8 mouse cellular contexts compared by ENCODE assay signal in genomic region chr1:191396897-191397849, GRCm38 (mm10). TPM values are rescaled to one million over a fixed set of nuclear protein-coding genes. Genes with fewer than 3 reads are reported as not detected.
DNase-seq lines count a peak whose midpoint lies in the region; ATAC-seq and TF ChIP-seq lines count a peak whose summit lies in the region.

No protein-coding gene starts in this region.

- under 1% methylated on average over 82 of the region's 82 CpGs for WGBS in cerebellum, adult 2 months
- WGBS in forebrain, postnatal 0 days: under 1% methylated on average over 78 of the region's 82 CpGs
- WGBS in lung, embryonic 15.5 days: under 1% methylated on average over 72 of the region's 82 CpGs

- H3K27me3 ChIP-seq in MEL (ENCODE audit: control insufficient read depth in 1 of 2, insufficient read depth in 2 of 2, low read length in 2 of 2): no peaks in the 10 kb centered on the region
- H3K27me3 ChIP-seq in cerebellum, adult 2 months (ENCODE audit: control insufficient read depth, insufficient read depth, low read length): no peaks in the 10 kb centered on the region
- H3K27me3 ChIP-seq in forebrain, postnatal 0 days (ENCODE audit: insufficient read depth, low read length): no peaks in the 10 kb centered on the region
- no peaks in the 10 kb centered on the region for H3K27me3 ChIP-seq in lung, embryonic 15.5 days

- peaks cover 0 to 14% of the 10 kb centered on the region in 2 experiments; a peak in 2 of 4 replicates for H3K36me3 ChIP-seq in MEL (ENCODE audit: control insufficient read depth in 1 of 2, insufficient read depth in 2 of 2, low read length in 2 of 2)
- no peaks in the 10 kb centered on the region for H3K36me3 ChIP-seq in forebrain, postnatal 0 days (ENCODE audit: insufficient read depth)
- H3K36me3 ChIP-seq in lung, embryonic 15.5 days: no peaks in the 10 kb centered on the region

- H3K4me2 ChIP-seq in forebrain, postnatal 0 days (ENCODE audit: low read depth): peak overlapping the region; percentile 69
- H3K4me2 ChIP-seq in lung, embryonic 15.5 days: peak overlapping the region; percentile 61

- H3K27ac ChIP-seq in MEL (ENCODE audit: control insufficient read depth, low read depth, low read length): peak overlapping the region; percentile 89
- H3K27ac ChIP-seq in cerebellum, adult 2 months (ENCODE audit: insufficient read depth, low read length): peak overlapping the region; percentile 99
- peak overlapping the region; percentile 96 for H3K27ac ChIP-seq in forebrain, postnatal 0 days (ENCODE audit: low read depth, low read length)
- H3K27ac ChIP-seq in lung, embryonic 15.5 days: peak overlapping the region; percentile 99

- H3K79me2 ChIP-seq in MEL (ENCODE audit: control insufficient read depth, insufficient read depth, low read length, poor library complexity): peaks cover 33% of the 10 kb centered on the region

- TF ChIP-seq CTCF in MEL (IDR thresholded peaks at IDR 0.05 in 2 of 3, conservative IDR thresholded peaks at IDR 0.05 in 1 of 3; ENCODE audit: control insufficient read depth in 1 of 3, insufficient read depth in 1 of 3, low read depth in 2 of 3, low read length in 3 of 3, poor library complexity in 1 of 3, severe bottlenecking in 1 of 3): no peak
- TF ChIP-seq CTCF in cerebellum, adult 2 months (IDR thresholded peaks at IDR 0.05; ENCODE audit: borderline replicate concordance, insufficient read depth, low read depth, low read length): no peak
- no peak for TF ChIP-seq CTCF in forebrain, postnatal 0 days (IDR thresholded peaks at IDR 0.05; ENCODE audit: low read depth)

- peaks cover 0 to 6% of the 10 kb centered on the region in 2 experiments; a peak in 2 of 4 replicates for H3K4me1 ChIP-seq in MEL (ENCODE audit: control insufficient read depth in 1 of 2, insufficient read depth in 2 of 2, low read length in 2 of 2)
- H3K4me1 ChIP-seq in cerebellum, adult 2 months (ENCODE audit: control insufficient read depth, insufficient read depth, low read length): no peaks in the 10 kb centered on the region; the same call in 1 of the 2 replicates
- H3K4me1 ChIP-seq in forebrain, postnatal 0 days (ENCODE audit: insufficient read depth): peaks cover 5% of the 10 kb centered on the region; the same call in 1 of the 2 replicates
- peaks cover 19% of the 10 kb centered on the region for H3K4me1 ChIP-seq in lung, embryonic 15.5 days

- H3K9me3 ChIP-seq in MEL (replicated peaks; ENCODE audit: insufficient read depth, low read length): no peaks in the 10 kb centered on the region
- no peaks in the 10 kb centered on the region for H3K9me3 ChIP-seq in forebrain, postnatal 0 days (ENCODE audit: low read length)
- H3K9me3 ChIP-seq in lung, embryonic 15.5 days: no peaks in the 10 kb centered on the region

- peak; percentile 99 for DNase-seq in MEL (ENCODE audit: low read depth, low spot score)
- peak; percentile 99 to 100 for DNase-seq in cerebellum, adult 2 months
- DNase-seq in forebrain, postnatal 0 days: peak; percentile 99
- DNase-seq in heart, postnatal 4 days: peak; percentile 99
- peak; percentile 99 for DNase-seq in layer of hippocampus, adult 8-10 months (ENCODE audit: low spot score in 2 of 2)
- DNase-seq in ovary, adult 18-20 months (ENCODE audit: low spot score): peak; percentile 99
- DNase-seq in thymus, postnatal 0 days (ENCODE audit: low spot score): peak; percentile 100

- no peak for TF ChIP-seq EP300 in MEL (IDR thresholded peaks at IDR 0.05; ENCODE audit: low read depth in 1 of 2, low read length in 2 of 2)

- peak overlapping the region; percentile 99 for H3K9ac ChIP-seq in MEL (ENCODE audit: control insufficient read depth, low read depth, low read length, poor library complexity, severe bottlenecking)
- peak overlapping the region; percentile 65 for H3K9ac ChIP-seq in forebrain, postnatal 0 days
- H3K9ac ChIP-seq in lung, embryonic 15.5 days: peak overlapping the region; percentile 90

- ATAC-seq in forebrain, postnatal 0 days: peak; percentile 97
- peak; percentile 98 for ATAC-seq in lung, embryonic 15.5 days (ENCODE audit: borderline replicate concordance, extremely low read depth, low FRiP score, low TSS enrichment)

- peak; percentile 88 to 95 for TF ChIP-seq POLR2A in MEL (IDR thresholded peaks at IDR 0.05; ENCODE audit: control insufficient read depth in 1 of 2, insufficient read depth in 1 of 2, low read depth in 1 of 2, low read length in 2 of 2, poor library complexity in 1 of 2)
- TF ChIP-seq POLR2A in cerebellum, adult 2 months (IDR thresholded peaks at IDR 0.05; ENCODE audit: borderline replicate concordance, insufficient read depth, low read length): peak; percentile 89

- H3K4me3 ChIP-seq in MEL (ENCODE audit: control insufficient read depth in 1 of 2, insufficient read depth in 1 of 2, low read depth in 2 of 2, low read length in 2 of 2): peak overlapping the region; percentile 82 to 100
- H3K4me3 ChIP-seq in cerebellum, adult 2 months (replicated peaks; ENCODE audit: insufficient read depth, low read depth, low read length): peak overlapping the region; percentile 92
- H3K4me3 ChIP-seq in forebrain, postnatal 0 days (ENCODE audit: low read depth, low read length): peak overlapping the region; percentile 74
- peak overlapping the region; percentile 79 for H3K4me3 ChIP-seq in lung, embryonic 15.5 days

- TF ChIP-seq RAD21 in MEL (IDR thresholded peaks at IDR 0.05; ENCODE audit: low read depth, low read length): no peak

TF ChIP-seq in MEL, 35 proteins besides CTCF, POLR2A, EP300 and RAD21 (continues in another document):
- TF ChIP-seq MYB (IDR thresholded peaks at IDR 0.05; ENCODE audit: low read depth, low read length) (no peak), SMC3 (IDR thresholded peaks at IDR 0.05; ENCODE audit: low read depth, low read length) (no peak), TCF12 (IDR thresholded peaks at IDR 0.05; ENCODE audit: low read depth, low read length) (peak; percentile 54), POLR2AphosphoS2 (IDR thresholded peaks at IDR 0.05; ENCODE audit: low read length) (peak; percentile 95), MAFK (IDR thresholded peaks at IDR 0.05; ENCODE audit: borderline replicate concordance, low read depth, low read length) (no peak), SIN3A (IDR thresholded peaks at IDR 0.05; ENCODE audit: low read length) (peak; percentile 74; the same call in 1 of the 2 replicates), ZKSCAN1 (IDR thresholded peaks at IDR 0.05; ENCODE audit: low read depth, low read length) (no peak), CHD1 (IDR thresholded peaks at IDR 0.05; ENCODE audit: low read depth, low read length) (no peak), MEF2A (IDR thresholded peaks at IDR 0.05; ENCODE audit: extremely low read depth, insufficient replicate concordance, low read depth, low read length, poor library complexity, severe bottlenecking) (no peak), MAZ (IDR thresholded peaks at IDR 0.05; ENCODE audit: low read depth, low read length) (peak; percentile 95), HCFC1 (IDR thresholded peaks at IDR 0.05; ENCODE audit: low read depth, low read length) (peak; percentile 62), ETS1 (IDR thresholded peaks at IDR 0.05; ENCODE audit: low read depth, low read length) (0 out of 2 replicates have a peak, but pooled peaks have one; percentile 37), NELFE (IDR thresholded peaks at IDR 0.05; ENCODE audit: low read depth, low read length) (peak; percentile 90), TBP (IDR thresholded peaks at IDR 0.05; ENCODE audit: low read depth, low read length) (peak; percentile 85), ZMIZ1 (IDR thresholded peaks at IDR 0.05; ENCODE audit: low read depth, low read length) (peak; percentile 68), KAT2A (conservative IDR thresholded peaks at IDR 0.05; ENCODE audit: low read depth, low read length) (no peak; the same call in 1 of the 2 replicates), MYC (IDR thresholded peaks at IDR 0.05; ENCODE audit: low read depth, low read length) (0 out of 2 replicates have a peak, but pooled peaks have one; percentile 53), TAL1 (IDR thresholded peaks at IDR 0.05; ENCODE audit: low read length) (no peak), USF1 (IDR thresholded peaks at IDR 0.05; ENCODE audit: low read depth, low read length) (peak; percentile 33; the same call in 1 of the 2 replicates), JUND (IDR thresholded peaks at IDR 0.05; ENCODE audit: low read depth, low read length) (no peak), ZNF384 (IDR thresholded peaks at IDR 0.05; ENCODE audit: low read depth, low read length) (no peak), ZC3H11A (IDR thresholded peaks at IDR 0.05; ENCODE audit: low read depth, low read length) (no peak), POLR2AphosphoS5 (IDR thresholded peaks at IDR 0.05; ENCODE audit: borderline replicate concordance, low read depth, low read length) (no peak), USF2 (IDR thresholded peaks at IDR 0.05; ENCODE audit: borderline replicate concordance in 1 of 2, insufficient read depth in 1 of 2, low read depth in 1 of 2, low read length in 2 of 2) (no peak), GABPA (IDR thresholded peaks at IDR 0.05; ENCODE audit: low read depth, low read length) (no peak), UBTF (IDR thresholded peaks at IDR 0.05; ENCODE audit: borderline replicate concordance, insufficient read depth, low read depth, low read length) (no peak), BHLHE40 (IDR thresholded peaks at IDR 0.05; ENCODE audit: borderline replicate concordance, low read depth, low read length) (no peak), RCOR1 (IDR thresholded peaks at IDR 0.05; ENCODE audit: low read depth, low read length) (no peak), CHD2 (IDR thresholded peaks at IDR 0.05; ENCODE audit: low read length) (no peak; the same call in 1 of the 2 replicates), ELF1 (IDR thresholded peaks at IDR 0.05; ENCODE audit: low read depth, low read length) (peak; percentile 49), GATA1 (IDR thresholded peaks at IDR 0.05; ENCODE audit: low read depth, low read length) (no peak), MXI1 (IDR thresholded peaks at IDR 0.05; ENCODE audit: low read depth, low read length) (peak; percentile 54; the same call in 1 of the 2 replicates)

RNA-seq across cellular contexts. Expression of gene Ppp2r5a, which starts 5.9 kb away (rescaled TPM):
- total RNA-seq in MEL (2012; rRNA removed): 46.6 and 55.7 TPM in 2 replicates
- 10 to 100 TPM in 1 of 2 experiments, not detected in 1; 48.6 TPM for polyA plus RNA-seq in MEL (2012; ENCODE audit: insufficient read depth in 1 of 2, insufficient read length in 2 of 2, low read depth in 1 of 2, low replicate concordance in 2 of 2, missing spikeins in 1 of 2)
- polyA plus RNA-seq in cerebellum, adult 2 months (2012; rRNA removed): 41.1 and 44.7 TPM in 2 replicates
- 36.6 and 39.2 TPM in 2 replicates for total RNA-seq in forebrain, postnatal 0 days (2014; rRNA removed)
- polyA plus RNA-seq in forebrain, postnatal 0 days (2015; fragmentation: Nextera tagmentation; extraction: Ambion mirVana): 10.1 and 11.5 TPM in 2 replicates
- total RNA-seq in heart, postnatal 4 days (2021): 10 to 100 TPM; 90.7 to 95.0 TPM
- 10 to 100 TPM; 65.1 to 76.6 (median 70.6) TPM for total RNA-seq in layer of hippocampus, adult 8-10 months (2022)
- polyA plus RNA-seq in lung, embryonic 15.5 days (2015; fragmentation: Nextera tagmentation; extraction: Ambion mirVana): 27.1 and 32.2 TPM in 2 replicates
- polyA plus RNA-seq in thymus, postnatal 0 days (2015; fragmentation: Nextera tagmentation; extraction: Ambion mirVana): 64.4 and 79.1 TPM in 2 replicates

Comparison
In these comparisons a context has a peak if more than half of its experiments do, and no peak if none do; other contexts are left out.
1. Peak in every context shown above with its lines: DNase-seq, ATAC-seq, H3K4me3 ChIP-seq and H3K27ac ChIP-seq.